Mouse (Mus musculus) gastrocnemius, adult 8-10 months (tissue): ENCODE measurements around the gene Tarsl2. TPM values are rescaled to one million over a fixed set of nuclear protein-coding genes. Genes with fewer than 3 reads are reported as not detected.

ENCODE experiments used
- DNase-seq, 2 experiments: peaks; one replicate each; pipeline ENCODE4 v3.0.0; 2022; ENCODE audit warnings: low spot score in 2 of 2
- total RNA-seq, 4 experiments: library from RNA; stranded (reverse); gene quantifications; 2 replicates each; pipeline ENCODE4 v1.2.4; 2022

Gene Tarsl2
- total RNA-seq, 4 experiments from 2014 or later, result 56.4 to 61.0 (median 58.0) TPM

- no peak for DNase-seq
Measured at GRCm38 (mm10) chr7:65650662-65651061, 6.0 kb downstream of the Tarsl2 start.

GRCm38 (mm10) chr7:65657490-65658120 is 12.9 kb downstream of the Tarsl2 start:
- no peak for DNase-seq

- no peak for DNase-seq
Measured at GRCm38 (mm10) chr7:65663225-65663790, 18.6 kb downstream of the Tarsl2 start.

- no peak for DNase-seq
Measured at GRCm38 (mm10) chr7:65663886-65664285, 19.2 kb downstream of the Tarsl2 start.

GRCm38 (mm10) chr7:65667491-65667890 is 22.8 kb downstream of the Tarsl2 start:
- no peak for DNase-seq

GRCm38 (mm10) chr7:65678050-65678449 is 33.4 kb downstream of the Tarsl2 start:
- no peak for DNase-seq

GRCm38 (mm10) chr7:65678900-65679595 is 34.4 kb downstream of the Tarsl2 start:
- no peak for DNase-seq

- DNase-seq, result no peak
Measured at GRCm38 (mm10) chr7:65681166-65681565, 36.5 kb downstream of the Tarsl2 start.

- no peak for DNase-seq
Measured at GRCm38 (mm10) chr7:65684256-65684835, 39.6 kb downstream of the Tarsl2 start.

GRCm38 (mm10) chr7:65686664-65687063 is 42.0 kb downstream of the Tarsl2 start:
- no peak for DNase-seq

- DNase-seq, result no peak
Measured at GRCm38 (mm10) chr7:65690869-65691268, 46.2 kb downstream of the Tarsl2 start, which contains the start of gene Tm2d3. Gene Tm2d3, plus strand, starts transcription at chr7:65691169.

- no peak for DNase-seq
Measured at GRCm38 (mm10) chr7:65691929-65692605, 47.4 kb downstream of the Tarsl2 start.

GRCm38 (mm10) chr7:65692883-65693282 is 48.2 kb downstream of the Tarsl2 start:
- DNase-seq, result no peak

GRCm38 (mm10) chr7:65693301-65693821 is 48.7 kb downstream of the Tarsl2 start:
- DNase-seq, result peak; percentile 74 to 80

GRCm38 (mm10) chr7:65696450-65696849 is 51.8 kb downstream of the Tarsl2 start:
- no peak for DNase-seq

- DNase-seq, result no peak
Measured at GRCm38 (mm10) chr7:65702076-65702475, 57.4 kb downstream of the Tarsl2 start.

GRCm38 (mm10) chr7:65704818-65705242 is 60.1 kb downstream of the Tarsl2 start:
- peak; percentile 49 to 63 for DNase-seq

GRCm38 (mm10) chr7:65708506-65708905 is 63.8 kb downstream of the Tarsl2 start:
- no peak for DNase-seq

- no peak for DNase-seq
Measured at GRCm38 (mm10) chr7:65710301-65710700, 65.6 kb downstream of the Tarsl2 start.

- DNase-seq, result no peak
Measured at GRCm38 (mm10) chr7:65713782-65714181, 69.1 kb downstream of the Tarsl2 start.

- no peak for DNase-seq
Measured at GRCm38 (mm10) chr7:65714304-65714703, 69.6 kb downstream of the Tarsl2 start.
